Mouse (Mus musculus): Measurements from ENCODE around the gene Cs. TPM values are rescaled to one million over a fixed set of nuclear protein-coding genes. Genes with fewer than 3 reads are reported as not detected.

Gene Cs
- 100 to 1,000 TPM; 101 to 107 TPM for total RNA-seq (2023)

GRCm38 (mm10) chr10:128337306-128338181 is at the start of gene Cs:
Gene Cs (plus strand): TSS chr10:128337734.

GRCm38 (mm10) chr10:128298702-128299171 is 38.8 kb upstream of the Cs start, which contains the start of gene Il23a:
Gene Il23a (minus strand): TSS chr10:128298752.

GRCm38 (mm10) chr10:128303126-128304021 is 34.2 kb upstream of the Cs start, which contains the start of gene Pan2:
Gene Pan2 (plus strand): TSS chr10:128303335.

GRCm38 (mm10) chr10:128322141-128323108 is 15.1 kb upstream of the Cs start, which contains the start of gene Cnpy2:
Gene Cnpy2 (plus strand): TSS chr10:128322459.

GRCm38 (mm10) chr10:128368402-128369217 is 31.1 kb downstream of the Cs start, which contains the start of gene Coq10a:
Gene Coq10a (minus strand): TSS chr10:128368997.

GRCm38 (mm10) chr10:128376455-128377211 is 39.1 kb downstream of the Cs start, which contains the start of gene Ankrd52:
Gene Ankrd52 (plus strand): TSS chr10:128377115.

GRCm38 (mm10) chr10:128401056-128401455 is 63.5 kb downstream of the Cs start, which contains the start of gene Slc39a5:
Gene Slc39a5 (minus strand): TSS chr10:128401229.

GRCm38 (mm10) chr10:128411211-128412054 is 73.9 kb downstream of the Cs start, which contains the start of the genes Nabp2 and Rnf41:
Gene Nabp2 (minus strand): TSS chr10:128411492.
Gene Rnf41 (plus strand): TSS chr10:128411657.

Other genes with a start within 250 kb of the Cs start
- 10 to 100 TPM; 81.5 to 91.8 TPM for gene Baz2a, start 246.2 kb upstream of the Cs start, total RNA-seq (2023)
- gene Rbms2, start 157.4 kb upstream of the Cs start, total RNA-seq (2023) = 10 to 100 TPM; 10.7 to 11.5 TPM
- gene Gls2, start 143.3 kb upstream of the Cs start, total RNA-seq (2023) = 1 to 10 TPM; 1.0 to 1.6 TPM
- gene Spryd4, start 125.9 kb upstream of the Cs start, total RNA-seq (2023) = 1 to 10 TPM; 4.2 to 6.3 TPM
- under 1 TPM in 1 of 2 experiments, not detected in 1; 0.15 TPM for gene Mip, start 111.9 kb upstream of the Cs start, total RNA-seq (2023)
- gene Timeless, start 105.7 kb upstream of the Cs start, total RNA-seq (2023) = 10 to 100 TPM; 29.4 to 41.0 TPM
- under 1 TPM in 1 of 2 experiments, not detected in 1; 0.46 TPM for gene Apon, start 83.6 kb upstream of the Cs start, total RNA-seq (2023)
- gene Apof, start 69.1 kb upstream of the Cs start, total RNA-seq (2023) = not detected
- gene Stat2, start 67.2 kb upstream of the Cs start, total RNA-seq (2023) = 10 to 100 TPM; 36.7 to 45.1 TPM
- not detected for gene Il23a, start 39.0 kb upstream of the Cs start, total RNA-seq (2023)
- 10 to 100 TPM; 30.3 to 33.9 TPM for gene Pan2, start 34.4 kb upstream of the Cs start, total RNA-seq (2023)
- 10 to 100 TPM; 34.4 to 34.6 TPM for gene Cnpy2, start 15.3 kb upstream of the Cs start, total RNA-seq (2023)
- 10 to 100 TPM; 15.7 to 16.2 TPM for gene Coq10a, start 31.3 kb downstream of the Cs start, total RNA-seq (2023)
- gene Ankrd52, start 39.4 kb downstream of the Cs start, total RNA-seq (2023) = 10 to 100 TPM; 39.9 to 40.3 TPM
- gene Slc39a5, start 63.5 kb downstream of the Cs start, total RNA-seq (2023) = not detected
- 10 to 100 TPM; 36.2 to 39.9 TPM for gene Nabp2, start 73.8 kb downstream of the Cs start, total RNA-seq (2023)
- gene Rnf41, start 73.9 kb downstream of the Cs start, total RNA-seq (2023) = 10 to 100 TPM; 34.9 to 38.0 TPM
- gene Smarcc2, start 121.5 kb downstream of the Cs start, total RNA-seq (2023) = 10 to 100 TPM; 94.8 to 95.9 TPM
- gene Myl6, start 156.4 kb downstream of the Cs start, total RNA-seq (2023) = 1,000 to 10,000 TPM; 1,082 to 1,094 TPM
- 1 to 10 TPM; 2.3 to 2.7 TPM for gene Myl6b, start 161.0 kb downstream of the Cs start, total RNA-seq (2023)
- 100 to 1,000 TPM; 141 to 160 TPM for gene Esyt1, start 188.1 kb downstream of the Cs start, total RNA-seq (2023)
- gene Zc3h10, start 210.0 kb downstream of the Cs start, total RNA-seq (2023) = 10 to 100 TPM; 25.3 to 27.3 TPM
- 1,000 to 10,000 TPM; 1,718 to 1,914 TPM for gene Rpl41, start 211.6 kb downstream of the Cs start, total RNA-seq (2023)
- 10 to 100 TPM; 50.1 to 53.8 TPM for gene Pa2g4, start 228.3 kb downstream of the Cs start, total RNA-seq (2023)